Mouse (Mus musculus) 416B (cell line): ENCODE results near the gene Tmed9.
"Not testable (repeated sequence)": the region's sequence is repeated elsewhere in the genome, so short reads cannot be mapped to it uniquely, and the experiment has no call there.

ENCODE experiments used
- DNase-seq: peaks from one replicate; pipeline ENCODE4 v3.0.0; 2011; ENCODE audit warnings: low read depth

The Tmed9 gene

DNA sequence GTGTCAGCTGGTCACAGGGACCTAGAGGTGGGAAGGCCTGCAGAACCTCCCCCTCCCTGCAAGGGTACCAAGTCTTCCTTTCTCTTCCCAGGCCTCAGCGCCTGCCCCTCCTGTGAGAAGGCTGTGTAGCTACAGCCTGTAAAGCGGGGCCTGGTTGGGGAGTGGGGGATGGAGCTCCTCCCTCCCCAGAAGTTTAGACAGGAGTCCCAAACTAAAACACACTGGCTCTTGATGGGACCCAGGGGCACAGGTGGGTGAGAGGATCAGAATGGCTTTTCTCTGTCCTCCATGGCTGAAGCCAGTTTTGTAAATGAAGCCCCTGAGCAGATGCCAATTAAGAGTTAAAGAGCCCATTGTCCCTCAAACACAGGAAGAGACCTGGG is 34.1 kb downstream of the Tmed9 start:
- no peak for DNase-seq

DNA sequence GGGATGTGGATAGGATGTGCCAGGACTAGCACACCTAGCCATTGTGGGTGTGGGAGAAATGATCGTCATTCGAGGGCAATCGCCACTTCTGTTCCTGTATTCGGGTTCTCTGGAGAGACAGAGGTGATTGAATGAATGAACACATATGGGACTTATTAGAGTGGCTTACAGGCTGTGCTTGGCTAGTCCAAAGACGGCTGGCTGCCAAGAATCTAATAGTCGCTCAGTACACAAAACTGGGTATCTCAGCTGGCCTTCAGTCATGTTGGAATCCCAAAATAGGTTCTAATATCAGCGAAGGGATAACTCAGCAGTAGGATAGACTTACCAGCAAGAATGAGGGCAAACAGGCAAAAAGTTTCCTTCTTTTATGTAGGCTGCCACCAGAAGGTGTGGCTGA is 38.5 kb downstream of the Tmed9 start:
- no peak for DNase-seq

DNA sequence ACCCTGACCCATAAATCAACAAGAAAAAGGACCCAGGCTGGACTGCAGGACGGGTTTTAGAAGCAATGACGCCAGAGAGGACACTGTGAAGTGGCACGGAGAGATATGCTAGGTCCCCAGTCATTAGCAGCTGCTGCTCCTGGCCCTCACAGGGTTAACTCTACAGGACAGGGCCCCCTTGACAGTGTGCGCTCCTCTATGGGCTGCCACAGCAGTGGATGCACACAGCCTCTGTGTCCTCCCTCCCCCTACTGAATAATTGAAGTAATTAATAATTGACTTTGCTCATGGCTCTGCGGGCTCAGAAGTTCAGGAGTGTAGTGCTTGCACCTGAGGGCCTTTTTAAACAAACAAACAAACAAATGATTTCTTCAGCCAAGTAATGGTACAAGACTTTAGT is 39.9 kb downstream of the Tmed9 start:
- DNase-seq = no peak

DNA sequence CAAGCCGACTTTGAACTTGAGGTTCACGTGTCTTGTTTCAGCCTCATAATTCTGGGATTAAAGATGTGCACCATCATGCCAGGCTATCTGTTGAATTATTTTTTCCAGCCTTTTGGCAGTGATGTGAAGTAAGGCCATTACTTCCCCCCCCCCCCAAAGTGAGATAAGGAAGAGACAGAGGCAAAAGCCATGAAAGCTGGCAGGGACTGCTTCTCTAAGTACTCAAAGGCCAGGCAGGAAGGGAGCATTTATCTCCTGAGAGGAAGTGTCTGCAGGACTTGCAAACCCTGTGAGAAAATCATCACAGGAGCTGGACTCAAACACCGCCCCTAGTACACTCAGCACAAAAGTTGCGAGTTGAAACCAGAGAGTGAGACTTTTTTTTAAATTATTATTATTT is 45.8 kb downstream of the Tmed9 start:
- no peak for DNase-seq

DNA sequence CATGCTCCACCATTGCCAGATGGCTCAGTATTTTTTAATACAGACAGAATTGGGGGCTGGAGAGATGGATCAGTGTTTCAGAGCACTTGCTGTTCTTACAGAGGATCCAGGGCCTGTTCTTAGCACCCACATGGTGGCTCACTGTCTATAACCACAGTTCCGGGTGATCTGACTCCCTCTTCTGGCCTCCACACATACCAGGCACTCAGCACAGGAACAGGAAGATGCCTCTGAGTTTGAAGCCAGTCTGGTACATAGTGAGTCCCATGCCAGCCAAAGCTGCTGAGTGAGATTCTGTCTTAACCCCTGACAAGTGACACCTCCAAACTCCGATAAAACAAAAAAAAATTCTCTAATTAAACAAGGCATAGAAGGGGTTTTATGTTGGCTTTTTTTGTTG is 46.7 kb downstream of the Tmed9 start:
- DNase-seq = no peak

- DNase-seq = not testable (repeated sequence)
Observed at GRCm38 (mm10) chr13:55622156-55622648, 48.7 kb downstream of the Tmed9 start.

DNA sequence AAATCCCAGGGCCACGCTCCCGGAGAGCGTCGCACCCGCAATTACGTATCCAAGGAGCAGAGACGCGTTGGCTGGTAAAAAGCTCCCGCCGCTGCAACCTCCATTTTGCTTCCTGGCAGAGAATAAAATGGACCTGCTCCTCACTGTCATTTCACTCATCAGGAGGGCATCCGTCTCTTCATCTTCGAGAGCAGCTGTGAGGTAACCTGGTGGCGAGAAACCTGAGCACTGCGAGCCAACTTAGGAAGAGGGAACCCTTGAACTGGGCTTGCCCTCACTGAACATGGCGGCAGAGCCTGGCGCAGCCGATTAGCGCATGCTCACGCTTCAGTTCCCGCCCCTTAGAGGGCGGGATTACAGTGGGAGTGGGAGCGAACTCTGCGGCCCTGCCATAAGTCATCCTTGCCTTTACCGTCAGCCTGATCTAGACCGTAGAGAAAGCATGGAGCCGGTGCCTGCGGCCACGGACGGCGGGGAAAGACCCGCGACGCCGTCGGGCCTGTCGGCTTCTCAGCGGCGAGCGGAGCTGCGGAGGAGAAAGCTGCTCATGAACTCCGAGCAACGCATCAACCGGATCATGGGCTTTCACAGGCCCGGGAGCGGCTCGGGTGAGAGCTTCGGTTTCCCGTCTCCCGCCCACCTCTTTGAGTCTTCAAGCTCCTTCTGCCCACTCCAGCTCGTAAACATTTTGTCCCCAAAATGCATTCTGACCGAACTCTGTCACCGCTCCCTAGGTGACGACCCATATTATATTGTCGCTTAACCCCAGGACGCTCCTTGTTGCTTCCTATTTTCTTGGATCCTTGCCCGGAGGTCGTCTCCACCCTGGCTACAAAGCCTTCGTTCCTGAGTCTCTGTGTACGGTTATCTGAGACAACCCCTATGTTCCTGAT is 49.4 kb downstream of the Tmed9 start, which contains the start of gene Caml:
Gene Caml (plus strand): TSS at position 357 of the 893 bp plus-strand sequence.
- peak; percentile 94 for DNase-seq

- peak; percentile 89 for DNase-seq
Observed at GRCm38 (mm10) chr13:55634639-55635127, 61.2 kb downstream of the Tmed9 start, which contains the start of gene Ddx46. Gene Ddx46, plus strand, starts transcription at chr13:55635027.

DNA sequence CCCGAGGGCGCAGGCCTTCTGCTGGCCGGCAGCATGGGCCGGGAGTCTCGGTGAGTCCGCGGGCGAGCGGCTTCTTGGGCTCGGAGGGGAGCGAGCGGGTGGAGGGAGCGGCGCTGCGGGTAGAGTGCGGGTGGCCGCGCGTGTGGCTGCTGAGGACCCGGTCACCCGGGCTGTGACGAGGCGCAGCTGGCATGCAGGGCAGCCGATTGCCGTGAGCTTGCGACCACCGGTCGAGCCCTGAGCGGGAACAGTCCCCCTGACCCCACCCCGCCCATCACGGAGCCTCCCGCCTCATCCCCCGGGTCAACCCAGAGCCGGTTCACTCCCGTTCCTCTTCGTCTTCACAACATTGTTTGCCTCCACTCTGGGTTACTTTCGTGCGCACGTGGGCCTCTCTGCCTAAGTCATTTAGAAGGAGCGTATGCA is 61.6 kb downstream of the Tmed9 start:
- DNase-seq = no peak

GRCm38 (mm10) chr13:55636185-55636983 is 62.9 kb downstream of the Tmed9 start:
- no peak for DNase-seq

- DNase-seq = peak; percentile 81
Observed at GRCm38 (mm10) chr13:55640480-55640879, 66.9 kb downstream of the Tmed9 start.

DNA sequence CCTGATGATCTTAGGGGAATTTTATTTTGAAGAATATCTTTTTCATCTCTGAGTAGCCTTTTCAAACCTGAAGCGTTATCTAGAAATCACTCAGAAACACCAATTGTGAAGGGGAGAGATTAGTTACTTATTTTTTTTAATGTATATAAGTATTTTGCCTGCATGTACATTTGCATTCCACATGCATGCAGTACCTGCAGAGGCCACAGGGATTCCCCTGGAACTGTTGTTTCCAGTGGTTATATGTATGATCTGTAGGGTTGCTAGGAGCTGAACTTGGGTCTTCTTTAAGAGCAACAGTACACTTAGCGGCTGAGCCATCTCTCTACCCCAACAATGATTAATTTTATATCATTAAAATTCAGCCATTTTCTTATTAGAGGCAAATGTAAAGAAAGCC is 71.0 kb downstream of the Tmed9 start:
- peak; percentile 71 for DNase-seq
